Mouse (Mus musculus) liver, adult (tissue): ENCODE data around the gene Pdgfd.

Experiments used
- GATA4 ChIP-seq: IDR thresholded peaks from 2 replicates; pipeline ENCODE4 v1.6.1; 2014; ENCODE audit warnings: mild to moderate bottlenecking, low read length; ENCODE audit not compliant: insufficient replicate concordance

Gene Pdgfd

GRCm38 (mm10) chr9:6353257-6353960, 185.0 kb downstream of the Pdgfd start:
- TF ChIP-seq GATA4 = no peak

GRCm38 (mm10) chr9:6360795-6361194, 192.4 kb downstream of the Pdgfd start:
- TF ChIP-seq GATA4 = no peak

- TF ChIP-seq GATA4 = no peak
Observed at GRCm38 (mm10) chr9:6366550-6366949, 198.2 kb downstream of the Pdgfd start.

GRCm38 (mm10) chr9:6401764-6402163, 233.4 kb downstream of the Pdgfd start:
- TF ChIP-seq GATA4 = no peak

- no peak for TF ChIP-seq GATA4
Observed at GRCm38 (mm10) chr9:6406535-6406934, 238.2 kb downstream of the Pdgfd start.

- TF ChIP-seq GATA4 = no peak
Observed at GRCm38 (mm10) chr9:6407972-6408371, 239.6 kb downstream of the Pdgfd start.

GRCm38 (mm10) chr9:6424606-6425005, 256.2 kb downstream of the Pdgfd start:
- no peak for TF ChIP-seq GATA4
